Mouse (Mus musculus): Measurements from ENCODE around the gene Arpc1b. TPM values are rescaled to one million over a fixed set of nuclear protein-coding genes. Genes with fewer than 3 reads are reported as not detected.

Gene Arpc1b
- polyA plus RNA-seq, 1 experiment from 2014 or later = 467 TPM

DNA sequence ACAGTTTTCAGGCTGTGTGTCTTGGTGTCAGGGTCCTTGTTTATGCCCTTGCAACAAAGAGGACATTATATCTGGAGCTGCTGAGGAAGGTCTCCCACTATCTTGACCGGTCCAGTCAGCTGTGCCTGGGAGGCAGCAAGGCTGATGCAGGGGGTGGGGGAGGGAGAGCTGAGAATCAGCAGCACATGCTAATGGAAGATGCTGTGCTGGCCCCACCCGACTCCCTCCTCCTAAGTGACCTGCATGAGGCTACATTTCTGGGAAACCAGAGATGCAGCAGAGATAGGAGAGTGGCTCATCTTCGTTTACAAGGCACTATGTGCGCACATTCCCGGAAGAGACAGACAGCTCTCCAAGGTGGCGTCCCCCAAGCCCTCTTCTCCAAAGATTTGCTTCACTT, 3.6 kb upstream of the Arpc1b start:
- H3K36me3 ChIP-seq (ENCODE audit: insufficient read depth, low read length) = peaks cover 31% of the 10 kb centered on the region
- no peak for TF ChIP-seq EP300 (IDR thresholded peaks at IDR 0.05)
- no peak for TF ChIP-seq CTCF (IDR thresholded peaks at IDR 0.05)
- 84% methylated on average over 6 of the region's 6 CpGs for WGBS
- no peaks in the 10 kb centered on the region for H3K27me3 ChIP-seq (replicated peaks; ENCODE audit: insufficient read depth, low read length)
- no peak overlapping the region for H3K9ac ChIP-seq (replicated peaks; ENCODE audit: low read depth)
- H3K27ac ChIP-seq (ENCODE audit: low read length) = no peak overlapping the region
- H3K4me3 ChIP-seq (ENCODE audit: low read depth, low read length) = no peak overlapping the region
- H3K4me2 ChIP-seq (replicated peaks; ENCODE audit: low read depth, low read length) = no peak overlapping the region
- no peaks in the 10 kb centered on the region for H3K9me3 ChIP-seq (ENCODE audit: low read length)
- no peak for DNase-seq (ENCODE audit: low spot score)
- ATAC-seq = no peak
- H3K4me1 ChIP-seq (ENCODE audit: insufficient read depth, low read depth, low read length) = no peaks in the 10 kb centered on the region

GRCm38 (mm10) chr5:145112566-145112965, 1.4 kb upstream of the Arpc1b start:
- H3K27me3 ChIP-seq (replicated peaks; ENCODE audit: insufficient read depth, low read length) = no peaks in the 10 kb centered on the region
- ATAC-seq (no peak), DNase-seq (ENCODE audit: low spot score) (no peak)
- no peak overlapping the region for H3K9ac ChIP-seq (replicated peaks; ENCODE audit: low read depth)
- H3K4me2 ChIP-seq (replicated peaks; ENCODE audit: low read depth, low read length) = no peak overlapping the region
- H3K27ac ChIP-seq (ENCODE audit: low read length) = no peak overlapping the region
- no peaks in the 10 kb centered on the region for H3K9me3 ChIP-seq (ENCODE audit: low read length)
- peaks cover 18% of the 10 kb centered on the region; the same call in 1 of the 2 replicates for H3K36me3 ChIP-seq (ENCODE audit: insufficient read depth, low read length)
- no peak overlapping the region for H3K4me3 ChIP-seq (ENCODE audit: low read depth, low read length)
- WGBS = 81% methylated on average over 8 of the region's 8 CpGs
- no peaks in the 10 kb centered on the region; the same call in 1 of the 2 replicates for H3K4me1 ChIP-seq (ENCODE audit: insufficient read depth, low read depth, low read length)
- no peak for TF ChIP-seq CTCF (IDR thresholded peaks at IDR 0.05)

DNA sequence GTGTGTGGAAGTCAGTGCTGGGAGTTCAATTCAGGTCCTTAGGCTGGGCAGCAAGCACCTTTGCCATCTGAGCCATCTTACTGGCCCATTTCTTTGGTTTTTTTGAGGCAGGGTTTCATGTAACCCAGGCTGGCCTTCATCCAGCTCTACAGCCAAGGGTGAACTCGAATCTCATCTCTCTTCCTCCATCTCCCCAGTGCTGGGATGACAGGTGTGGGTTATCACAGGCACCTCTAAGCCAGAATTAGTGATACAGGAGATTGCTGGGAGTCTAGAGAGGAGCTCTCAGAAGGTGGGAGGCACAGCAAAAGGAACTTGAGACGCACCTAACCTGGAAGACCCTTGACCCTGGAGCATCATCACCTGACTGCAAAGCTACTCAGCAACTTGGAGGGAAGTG, 599 bp upstream of the Arpc1b start:
- peak overlapping the region; percentile 84; the same call in 1 of the 2 replicates for H3K4me3 ChIP-seq (ENCODE audit: low read depth, low read length)
- no peaks in the 10 kb centered on the region for H3K9me3 ChIP-seq (ENCODE audit: low read length)
- no peak overlapping the region for H3K27ac ChIP-seq (ENCODE audit: low read length)
- DNase-seq (ENCODE audit: low spot score) = no peak
- 16% methylated on average over 2 of the region's 2 CpGs for WGBS
- H3K4me1 ChIP-seq (ENCODE audit: insufficient read depth, low read depth, low read length) = peaks cover 3% of the 10 kb centered on the region; the same call in 1 of the 2 replicates
- peak overlapping the region; percentile 81 for H3K4me2 ChIP-seq (replicated peaks; ENCODE audit: low read depth, low read length)
- H3K9ac ChIP-seq (replicated peaks; ENCODE audit: low read depth) = no peak overlapping the region
- no peaks in the 10 kb centered on the region for H3K27me3 ChIP-seq (replicated peaks; ENCODE audit: insufficient read depth, low read length)
- ATAC-seq = no peak
- TF ChIP-seq EP300 (IDR thresholded peaks at IDR 0.05) (no peak), CTCF (IDR thresholded peaks at IDR 0.05) (no peak)
- H3K36me3 ChIP-seq (ENCODE audit: insufficient read depth, low read length) = peaks cover 10% of the 10 kb centered on the region; the same call in 1 of the 2 replicates

DNA sequence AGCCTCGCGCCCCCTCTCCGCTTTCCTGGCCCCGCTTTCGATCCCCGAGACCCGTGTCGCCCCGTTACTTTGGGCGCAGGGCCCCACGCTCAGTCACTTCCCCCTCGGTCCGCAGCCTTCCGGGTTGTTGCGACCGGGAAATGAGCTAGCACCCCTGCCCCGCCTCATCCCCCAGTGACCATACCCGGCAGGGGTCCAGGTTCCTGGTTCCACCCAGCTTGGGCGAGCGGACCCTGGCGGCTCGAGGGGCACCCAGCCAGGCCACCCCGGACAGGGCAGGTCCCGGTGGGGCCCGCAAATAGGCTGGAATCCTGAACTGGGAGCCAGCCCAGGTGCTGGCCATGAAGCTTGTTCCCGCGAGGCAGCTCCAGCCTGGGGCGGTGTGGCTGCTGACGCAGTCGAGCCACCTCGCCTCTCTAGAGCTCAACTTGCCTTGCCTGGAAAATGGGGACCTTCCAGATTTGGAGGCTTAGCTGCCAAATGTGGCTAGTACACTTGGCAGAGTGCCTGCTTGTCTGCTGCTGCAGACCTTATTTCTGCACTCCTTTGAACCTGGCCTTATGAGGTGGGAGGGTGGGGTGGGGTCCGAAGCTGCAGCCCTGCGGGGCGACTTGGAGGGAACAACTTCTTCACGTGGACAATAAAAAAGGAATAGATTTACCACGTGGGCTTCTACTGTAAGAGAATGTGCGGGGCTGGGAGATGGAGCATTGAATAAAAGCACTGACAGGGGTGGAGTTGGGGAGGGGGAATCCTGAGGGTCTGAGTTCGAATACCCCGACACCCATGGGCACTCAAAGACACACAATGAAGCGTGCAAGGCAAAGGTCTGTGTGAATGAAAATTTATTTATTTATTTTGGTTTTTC, 825 bp downstream of the Arpc1b start:
- H3K9ac ChIP-seq (replicated peaks; ENCODE audit: low read depth) = peak overlapping the region; percentile 69
- peaks cover 3% of the 10 kb centered on the region; the same call in 1 of the 2 replicates for H3K4me1 ChIP-seq (ENCODE audit: insufficient read depth, low read depth, low read length)
- peak; percentile 46 for ATAC-seq
- H3K9me3 ChIP-seq (ENCODE audit: low read length) = no peaks in the 10 kb centered on the region
- TF ChIP-seq CTCF (IDR thresholded peaks at IDR 0.05) (no peak), EP300 (IDR thresholded peaks at IDR 0.05) (no peak)
- peak; percentile 71 for DNase-seq (ENCODE audit: low spot score)
- peak overlapping the region; percentile 84 for H3K4me3 ChIP-seq (ENCODE audit: low read depth, low read length)
- 0 out of 2 replicates have a peak, but pooled peaks cover 4% of the 10 kb centered on the region for H3K36me3 ChIP-seq (ENCODE audit: insufficient read depth, low read length)
- peak overlapping the region; percentile 88 for H3K27ac ChIP-seq (ENCODE audit: low read length)
- H3K27me3 ChIP-seq (replicated peaks; ENCODE audit: insufficient read depth, low read length) = no peaks in the 10 kb centered on the region
- 16% methylated on average over 31 of the region's 40 CpGs for WGBS
- peak overlapping the region; percentile 81 for H3K4me2 ChIP-seq (replicated peaks; ENCODE audit: low read depth, low read length)

DNA sequence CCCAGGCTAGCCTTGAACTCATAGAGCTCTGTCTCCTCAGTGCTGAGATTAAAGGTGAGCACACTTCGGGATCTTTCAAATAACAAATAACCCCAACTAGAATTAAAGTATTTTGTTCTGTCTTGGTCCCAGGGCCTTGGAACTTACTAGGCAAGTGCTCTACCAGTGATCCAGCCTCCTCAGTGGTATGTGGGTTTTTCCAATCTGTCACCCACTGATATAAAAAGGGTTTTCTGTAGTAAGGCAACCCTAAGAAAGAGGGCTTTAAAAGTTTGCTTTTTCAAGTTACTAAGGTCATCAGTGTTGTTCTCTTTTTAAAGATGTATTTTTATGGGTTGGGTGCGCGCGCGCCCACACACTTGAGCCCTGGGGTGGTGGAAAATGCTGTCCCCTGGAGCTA, 1.7 kb downstream of the Arpc1b start:
- ATAC-seq (no peak), DNase-seq (ENCODE audit: low spot score) (no peak)
- Histone ChIP-seq H3K27ac (ENCODE audit: low read length) (peak overlapping the region; percentile 88), H3K36me3 (ENCODE audit: insufficient read depth, low read length) (no peaks in the 10 kb centered on the region), H3K27me3 (replicated peaks; ENCODE audit: insufficient read depth, low read length) (no peaks in the 10 kb centered on the region), H3K9ac (replicated peaks; ENCODE audit: low read depth) (0 out of 2 replicates have a peak overlapping the region, but pooled peaks have one; percentile 13), H3K4me1 (ENCODE audit: insufficient read depth, low read depth, low read length) (peaks cover 3% of the 10 kb centered on the region; the same call in 1 of the 2 replicates), H3K4me2 (replicated peaks; ENCODE audit: low read depth, low read length) (peak overlapping the region; percentile 32; the same call in 1 of the 2 replicates), H3K9me3 (ENCODE audit: low read length) (no peaks in the 10 kb centered on the region), H3K4me3 (ENCODE audit: low read depth, low read length) (0 out of 2 replicates have a peak overlapping the region, but pooled peaks have one; percentile 84)
- TF ChIP-seq CTCF (IDR thresholded peaks at IDR 0.05) = no peak
- no peak for TF ChIP-seq EP300 (IDR thresholded peaks at IDR 0.05)
- 78% methylated on average over 5 of the region's 5 CpGs for WGBS

GRCm38 (mm10) chr5:145116316-145116715, 2.3 kb downstream of the Arpc1b start:
- DNase-seq (ENCODE audit: low spot score) (peak; percentile 96), ATAC-seq (peak; percentile 72)
- peak overlapping the region; percentile 12; the same call in 1 of the 2 replicates for H3K4me3 ChIP-seq (ENCODE audit: low read depth, low read length)
- H3K4me2 ChIP-seq (replicated peaks; ENCODE audit: low read depth, low read length) = peak overlapping the region; percentile 42
- no peaks in the 10 kb centered on the region for H3K27me3 ChIP-seq (replicated peaks; ENCODE audit: insufficient read depth, low read length)
- peaks cover 3% of the 10 kb centered on the region; the same call in 1 of the 2 replicates for H3K4me1 ChIP-seq (ENCODE audit: insufficient read depth, low read depth, low read length)
- WGBS = 4% methylated on average over 4 of the region's 4 CpGs
- peak overlapping the region; percentile 13; the same call in 1 of the 2 replicates for H3K9ac ChIP-seq (replicated peaks; ENCODE audit: low read depth)
- TF ChIP-seq CTCF (IDR thresholded peaks at IDR 0.05) (no peak), EP300 (IDR thresholded peaks at IDR 0.05) (peak; percentile 78)
- H3K36me3 ChIP-seq (ENCODE audit: insufficient read depth, low read length) = peaks cover under 1% of the 10 kb centered on the region; the same call in 1 of the 2 replicates
- H3K9me3 ChIP-seq (ENCODE audit: low read length) = no peaks in the 10 kb centered on the region
- peak overlapping the region; percentile 88 for H3K27ac ChIP-seq (ENCODE audit: low read length)
